Mouse (Mus musculus) mature B cell (primary cell): Measurements from ENCODE around the gene Anapc15.
"Not testable (repeated sequence)": the region's sequence is repeated elsewhere in the genome, so short reads cannot be mapped to it uniquely, and the experiment has no call there.

ENCODE experiments used
- in situ Hi-C: fragments of 300-500 bp; cut with MboI; formaldehyde crosslinking; loops from 2 replicates; pipeline ENCODE4 v1.14.3; 2019

Anapc15 gene

DNA sequence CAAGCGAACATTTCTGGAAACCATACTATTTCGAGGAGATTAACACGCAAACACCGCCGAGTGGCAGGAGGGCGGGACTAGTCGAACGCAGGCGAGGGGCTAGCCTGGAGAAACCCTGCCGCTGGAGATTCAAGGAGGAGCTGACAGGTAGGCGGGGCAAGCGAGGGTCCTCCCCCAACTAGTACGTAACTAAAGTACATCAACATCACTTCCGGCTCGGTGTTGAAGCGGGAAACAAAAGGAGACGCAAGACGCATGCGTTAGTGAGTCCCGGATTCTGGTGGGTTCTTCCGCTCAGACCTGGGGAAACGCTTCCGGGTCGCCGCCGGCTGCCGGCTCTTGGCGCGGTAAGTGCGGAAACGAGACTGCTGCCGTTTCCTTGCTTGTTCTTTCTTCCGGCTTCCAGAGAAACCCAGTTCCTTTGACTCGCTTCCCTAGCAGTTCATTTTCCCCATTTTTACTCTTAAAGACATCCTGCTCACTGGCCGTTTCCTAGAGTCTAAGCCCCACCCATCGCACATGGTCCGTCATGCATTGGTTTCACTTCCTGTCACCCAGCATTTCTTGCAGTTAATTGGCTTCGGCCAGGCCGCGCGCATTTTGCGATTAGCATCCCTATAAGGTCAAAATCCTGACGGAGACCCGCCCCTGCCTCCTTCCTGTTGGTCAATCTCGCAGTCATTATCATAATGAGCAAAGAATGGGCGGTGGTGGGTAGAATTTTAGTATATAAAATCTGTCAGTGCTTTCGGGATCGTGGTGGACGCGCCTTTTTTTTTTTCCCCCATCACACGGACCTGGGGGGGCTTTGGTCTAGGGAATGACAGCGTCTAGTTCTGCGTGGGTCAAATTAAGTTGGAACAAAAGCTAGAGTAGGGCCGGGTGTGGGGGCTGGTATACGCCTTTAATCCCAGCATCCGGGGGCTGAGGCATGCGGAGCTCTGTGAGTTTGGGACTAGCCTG is 32.9 kb downstream of the Anapc15 start:
- in situ Hi-C loops: no loop called here

DNA sequence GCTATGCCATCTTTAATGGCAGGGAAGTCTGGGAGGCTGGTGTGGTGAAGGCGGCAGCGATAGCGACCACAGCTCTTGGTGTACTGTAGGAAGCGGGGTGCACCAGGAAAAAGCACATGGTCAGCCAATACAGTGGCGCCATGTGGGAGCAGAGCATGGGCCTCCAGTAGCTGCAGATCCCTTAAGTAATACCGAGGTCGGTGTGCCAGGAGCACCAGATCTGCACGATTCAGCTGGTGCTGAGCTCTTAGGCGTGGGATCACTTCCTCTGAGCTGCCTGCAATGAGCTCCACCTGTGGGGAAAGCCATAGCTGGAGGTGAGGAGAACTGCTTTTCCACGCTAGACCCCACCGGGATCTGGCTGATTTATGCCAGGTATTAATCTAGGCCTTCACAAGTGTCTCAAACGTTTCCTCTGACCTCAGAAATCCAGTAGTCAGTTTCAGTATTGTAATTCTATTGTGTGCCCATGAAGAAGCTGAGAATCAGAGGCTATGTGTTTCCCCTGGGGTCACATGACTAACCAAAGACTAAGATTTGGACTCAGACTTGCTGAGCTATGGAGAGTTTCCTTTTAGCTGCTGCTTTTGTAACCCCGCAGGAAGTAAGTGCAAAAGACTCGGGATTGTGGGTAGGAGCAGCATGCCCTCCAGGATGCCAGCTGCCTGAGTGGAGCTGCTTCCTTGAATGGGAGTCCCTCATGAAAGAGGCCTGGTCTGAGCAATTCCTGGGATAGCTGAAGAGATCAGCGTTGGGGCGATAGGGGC is 37.0 kb downstream of the Anapc15 start:
- in situ Hi-C loops: no loop called here

DNA sequence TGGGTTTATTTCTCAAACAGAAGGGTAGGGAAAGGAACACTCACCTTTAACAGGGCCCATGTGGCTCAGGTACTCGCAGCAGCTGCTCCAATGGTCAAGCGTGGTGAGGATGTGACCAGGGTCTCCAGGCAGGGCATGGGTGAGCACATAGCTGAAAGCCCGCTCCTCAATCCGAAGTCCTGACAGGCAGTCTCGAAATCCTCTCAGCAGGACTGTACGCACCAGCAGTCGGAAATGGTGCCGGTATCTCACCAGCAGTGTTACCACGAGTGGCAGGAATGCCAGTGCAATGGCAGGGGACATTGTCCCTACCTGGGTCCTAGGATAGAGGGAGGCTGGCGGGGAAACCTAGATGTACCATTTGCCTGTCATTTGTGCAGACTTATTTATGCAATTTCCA is 38.5 kb downstream of the Anapc15 start:
- in situ Hi-C loops: no loop called here

DNA sequence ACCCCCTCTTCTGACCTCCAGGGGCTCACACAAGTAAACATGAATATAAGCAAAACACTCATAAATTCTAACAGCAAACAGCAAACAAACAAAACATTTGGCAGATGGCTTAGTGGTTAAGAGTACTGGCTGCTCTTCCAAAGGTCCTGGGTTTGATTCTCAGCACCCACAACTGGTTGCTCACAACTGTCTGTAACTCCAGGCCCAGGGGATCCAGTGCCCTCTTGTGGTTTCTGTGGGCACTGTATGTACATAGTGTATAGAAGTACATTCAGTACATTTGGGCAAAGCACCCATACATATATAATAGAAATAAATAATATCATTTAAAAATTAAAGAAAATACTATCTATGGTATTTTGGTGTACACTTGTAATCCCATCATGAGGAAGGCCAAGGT is 39.3 kb downstream of the Anapc15 start:
- in situ Hi-C loops: no loop called here

DNA sequence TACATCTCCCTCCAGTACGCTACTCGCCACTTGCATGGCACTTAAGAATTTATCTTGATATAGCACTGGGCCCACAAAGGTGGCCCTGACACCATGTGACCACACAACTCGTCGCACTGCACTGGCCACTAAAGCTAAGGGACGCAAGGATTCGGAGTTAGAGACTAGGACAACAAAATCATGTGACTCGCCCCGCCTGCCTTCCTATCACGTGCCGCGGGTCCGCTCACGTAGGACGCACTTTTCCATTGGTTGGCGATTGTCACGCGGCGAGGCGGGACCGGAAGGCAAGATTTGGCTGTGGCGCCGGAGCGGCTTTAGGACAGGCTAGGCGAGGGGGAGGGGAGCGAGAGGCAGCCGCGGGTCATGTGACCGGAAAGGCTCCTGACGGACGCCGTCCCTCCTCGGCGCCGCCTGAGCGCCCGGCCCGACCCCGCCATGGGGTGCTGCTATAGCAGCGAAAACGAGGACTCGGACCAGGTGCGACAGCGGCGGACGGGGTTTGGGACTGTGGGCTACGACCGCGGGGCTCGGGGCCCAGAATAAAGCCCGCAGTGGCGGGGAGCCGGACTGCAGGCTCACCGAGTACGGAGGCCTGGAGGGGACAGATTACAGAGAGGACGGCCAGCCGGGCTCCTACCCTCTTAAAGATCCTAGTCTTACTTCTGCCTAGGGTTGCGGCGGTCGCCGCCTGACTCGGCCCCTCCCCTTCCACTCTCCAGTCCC is 42.2 kb downstream of the Anapc15 start, which contains the start of gene Lamtor1:
Lamtor1 (plus strand) TSS at position 344 of the 726 bp plus-strand sequence.
- in situ Hi-C loops: no loop called here

DNA sequence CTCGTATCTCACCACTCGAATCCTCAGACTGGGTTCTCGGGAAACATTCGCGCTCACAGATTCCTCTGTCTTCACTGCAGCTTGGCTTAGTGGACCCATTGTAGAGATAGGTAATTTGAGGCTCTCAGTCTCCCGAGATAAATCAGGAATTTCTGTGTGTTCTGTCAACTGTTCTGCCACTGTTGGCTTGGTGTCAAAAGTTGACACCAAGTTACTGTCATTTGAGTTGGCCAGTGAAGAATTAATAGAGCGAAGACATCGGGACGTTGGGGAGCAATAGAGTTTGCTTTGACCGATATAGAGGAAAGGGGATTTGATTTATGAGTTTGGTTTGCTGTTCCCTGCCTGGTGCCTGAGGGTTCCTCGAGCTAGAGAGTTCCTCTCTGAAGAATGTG is 42.8 kb downstream of the Anapc15 start, which contains the start of gene Tomt:
Tomt (minus strand) TSS at position 73 of the 395 bp plus-strand sequence.
- in situ Hi-C loops: no loop called here

DNA sequence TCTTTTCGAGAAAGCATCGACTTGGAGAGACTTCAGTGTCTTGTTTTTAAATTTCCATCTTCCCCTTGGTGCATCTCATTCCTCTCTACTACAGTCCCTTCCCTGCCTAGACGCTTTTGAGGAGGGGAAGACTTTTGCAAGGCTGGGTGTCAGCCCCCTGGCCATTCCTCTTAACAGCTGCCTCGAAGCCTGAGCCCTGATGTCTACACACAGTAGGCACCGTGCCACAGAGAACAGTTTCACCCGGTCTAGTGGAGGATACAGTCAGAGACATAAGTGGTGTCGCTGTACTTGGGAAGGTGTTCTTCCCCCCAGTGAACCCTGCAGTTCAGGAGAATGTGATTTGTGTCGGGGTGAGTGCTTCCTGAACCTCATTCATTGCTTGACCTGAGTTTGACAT is 43.2 kb downstream of the Anapc15 start:
- in situ Hi-C loops: no loop called here

DNA sequence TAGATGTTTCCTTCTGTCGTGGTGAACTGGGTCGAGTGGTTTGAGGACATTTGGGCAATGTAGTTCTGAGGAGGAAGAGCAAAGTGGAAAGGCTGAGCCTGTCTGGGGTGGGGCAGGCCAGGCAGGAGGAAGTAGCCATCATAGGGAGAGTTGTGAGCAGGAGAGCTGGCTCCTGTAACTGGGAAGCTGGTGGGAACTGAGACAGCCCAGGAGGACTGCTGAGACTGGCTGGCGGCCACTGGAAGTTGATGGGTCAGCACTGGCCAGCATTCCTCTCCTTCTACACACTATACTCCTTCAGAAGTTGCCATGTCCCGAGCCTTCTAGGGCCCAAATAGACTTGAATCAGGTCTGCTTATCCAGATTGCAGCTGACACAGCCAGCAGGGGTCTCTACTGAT is 44.9 kb downstream of the Anapc15 start:
- in situ Hi-C loops: no loop called here

DNA sequence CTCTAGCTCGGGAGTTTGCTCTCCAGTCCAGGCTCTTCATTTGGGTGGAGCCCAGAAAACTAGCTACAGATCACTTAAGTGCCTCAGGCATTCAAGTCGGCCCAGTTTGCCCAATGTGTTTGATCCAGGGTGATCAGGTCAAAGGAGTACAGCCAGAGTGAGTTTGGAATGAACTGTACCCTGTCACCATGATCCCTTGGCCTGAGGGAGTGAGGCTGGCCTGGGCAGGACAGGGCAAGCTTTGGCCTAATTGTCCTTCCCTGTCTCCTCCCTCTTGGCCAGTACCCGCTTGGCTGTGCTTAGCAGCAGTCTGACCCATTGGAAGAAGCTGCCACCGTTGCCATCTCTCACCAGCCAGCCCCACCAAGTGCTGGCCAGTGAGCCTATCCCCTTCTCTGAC is 46.6 kb downstream of the Anapc15 start:
- in situ Hi-C loops: no loop called here

DNA sequence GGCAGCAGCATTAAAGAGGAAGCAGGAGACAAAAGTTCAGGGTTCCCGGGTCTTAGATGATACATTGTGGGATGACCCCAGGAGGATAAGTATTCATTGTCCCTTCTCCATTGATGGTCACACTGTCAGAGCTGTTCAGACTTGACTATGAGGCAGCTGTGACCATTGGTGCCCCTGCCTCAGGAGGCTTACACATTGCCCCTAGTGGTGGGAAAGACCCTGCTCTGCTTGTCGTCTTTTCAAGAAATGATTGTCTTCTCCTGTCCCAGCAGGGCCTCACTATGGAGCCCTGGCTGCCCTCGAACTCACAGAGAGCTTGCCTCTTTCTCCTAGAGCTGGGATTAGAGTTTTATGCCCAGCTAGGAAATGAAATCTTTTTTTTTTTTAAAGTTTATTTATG is 48.5 kb downstream of the Anapc15 start:
- in situ Hi-C loops: no loop called here

DNA sequence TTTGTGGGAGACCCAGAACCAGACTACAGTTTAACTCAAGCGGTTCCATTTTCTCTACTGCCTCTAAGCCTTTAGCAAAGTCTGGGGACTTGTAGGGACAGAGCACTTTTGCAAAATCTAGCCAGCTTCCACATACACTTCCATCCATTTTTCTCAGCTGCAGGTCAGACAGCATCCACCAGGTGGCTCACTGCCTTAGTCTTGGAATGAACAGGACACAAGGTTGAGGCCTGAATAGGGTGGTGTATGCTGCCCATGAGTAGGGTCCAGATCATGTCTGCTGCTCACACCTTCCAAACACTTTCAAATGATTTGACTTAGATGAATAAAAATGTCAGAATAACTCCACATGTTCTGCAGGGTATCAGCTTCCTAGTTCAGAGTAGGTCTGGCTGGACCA is 54.6 kb downstream of the Anapc15 start:
- in situ Hi-C loops: no loop called here

DNA sequence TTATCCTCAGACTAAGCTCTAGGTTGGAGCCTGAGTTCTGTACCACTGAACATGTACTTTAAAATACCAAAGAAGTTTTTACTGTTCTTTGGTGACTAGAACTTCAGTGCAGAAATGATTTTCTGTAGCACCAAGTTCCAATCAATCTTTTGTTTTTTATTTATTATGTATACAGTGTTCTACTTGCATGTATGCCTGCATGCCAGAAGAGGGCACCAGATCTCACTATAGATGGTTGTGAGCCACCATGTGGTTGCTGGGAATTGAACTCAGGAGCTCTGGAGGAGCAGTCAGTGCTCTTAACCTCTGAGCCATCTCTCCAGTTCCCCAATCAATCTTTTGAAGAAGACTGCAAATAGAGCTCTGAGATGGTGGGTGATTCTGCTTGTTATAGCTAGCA is 62.4 kb downstream of the Anapc15 start:
- in situ Hi-C loops: not testable (repeated sequence)

DNA sequence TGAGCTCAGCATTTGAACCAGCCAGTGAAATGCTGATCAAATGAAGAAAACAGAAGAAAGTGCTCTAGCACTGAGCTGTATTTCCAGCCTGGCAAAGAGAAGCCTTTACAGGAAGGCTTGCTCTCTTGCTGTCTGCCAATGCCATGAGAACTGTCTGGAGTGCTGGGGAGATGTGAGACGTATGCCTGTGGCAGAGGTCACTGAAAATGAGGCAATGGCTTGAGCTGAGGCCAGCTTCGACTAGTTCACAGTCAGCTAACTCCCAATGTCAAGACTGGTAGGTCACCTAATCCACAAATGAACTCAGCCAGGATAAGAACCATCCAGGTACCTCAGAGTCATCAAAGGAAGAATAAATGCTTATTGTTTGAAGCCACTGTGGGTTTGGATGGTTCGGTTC is 64.6 kb downstream of the Anapc15 start:
- in situ Hi-C loops: no loop called here

DNA sequence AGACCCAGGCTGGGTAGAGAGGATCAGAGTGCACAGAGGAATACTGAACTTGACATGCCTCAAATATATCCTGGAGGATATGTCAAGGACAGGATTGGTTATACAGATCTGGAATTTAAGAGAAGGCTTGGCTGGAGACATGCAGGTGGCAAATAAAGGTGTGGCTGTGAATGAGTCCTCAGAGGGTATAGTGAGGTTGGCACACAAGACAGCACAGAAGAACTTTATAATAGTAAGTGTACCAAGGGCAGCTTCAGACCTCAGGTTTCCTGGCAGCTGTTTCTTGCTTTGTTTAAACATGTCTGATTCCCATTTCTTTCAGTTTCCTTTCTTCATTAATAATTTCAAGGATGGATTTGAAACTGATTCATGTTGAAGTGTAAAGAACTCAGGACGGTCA is 69.0 kb downstream of the Anapc15 start:
- in situ Hi-C loops: no loop called here

DNA sequence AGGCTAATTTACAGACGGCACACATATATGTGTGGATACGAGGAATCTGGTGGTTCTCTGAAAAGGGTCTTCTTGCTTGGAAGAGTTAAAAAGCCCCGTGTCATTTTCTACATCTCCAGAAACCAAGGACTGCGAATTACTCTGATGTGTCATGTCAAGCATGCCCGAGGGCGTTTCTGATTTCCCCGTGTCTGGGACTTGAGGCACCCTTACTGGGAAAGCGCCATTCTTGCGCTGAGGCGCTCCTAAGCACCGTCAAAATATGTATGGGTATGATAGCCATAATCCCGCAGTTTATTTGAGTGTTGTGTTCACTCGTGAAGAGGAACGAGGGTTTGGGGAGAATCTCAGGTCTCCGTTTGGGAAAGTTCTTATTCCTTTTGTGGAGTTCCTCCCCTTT is 69.8 kb downstream of the Anapc15 start:
- in situ Hi-C loops: no loop called here

DNA sequence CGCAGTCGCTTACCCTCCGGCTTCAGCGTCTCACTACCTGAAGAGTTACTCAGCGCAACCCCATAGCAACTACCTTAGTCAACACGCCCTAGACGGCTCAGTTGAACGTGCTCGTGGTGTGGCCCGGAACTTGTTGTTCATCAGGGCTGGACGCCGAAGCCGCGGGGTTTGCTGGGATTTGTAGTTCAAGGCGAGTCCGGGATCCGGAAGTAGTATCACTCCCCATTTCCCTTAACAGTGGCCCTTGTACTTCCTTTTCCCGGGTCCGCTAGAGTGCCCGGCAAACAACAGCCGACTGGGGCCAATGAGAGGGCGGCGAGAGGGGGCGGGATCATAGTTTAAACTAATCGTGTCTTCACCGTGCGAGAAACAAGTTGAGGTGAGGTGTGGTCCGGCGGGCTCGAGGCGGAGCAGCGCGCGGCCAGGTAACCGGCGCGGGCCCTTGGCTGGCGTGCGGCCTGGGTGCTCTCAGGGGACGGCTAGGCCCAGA is 70.3 kb downstream of the Anapc15 start, which contains the start of the genes Lrrc51 and Numa1:
Lrrc51 (minus strand) TSS at position 145 of the 490 bp plus-strand sequence.
Numa1 (plus strand) TSS at position 361 of the 490 bp plus-strand sequence.
- in situ Hi-C loops: no loop called here

DNA sequence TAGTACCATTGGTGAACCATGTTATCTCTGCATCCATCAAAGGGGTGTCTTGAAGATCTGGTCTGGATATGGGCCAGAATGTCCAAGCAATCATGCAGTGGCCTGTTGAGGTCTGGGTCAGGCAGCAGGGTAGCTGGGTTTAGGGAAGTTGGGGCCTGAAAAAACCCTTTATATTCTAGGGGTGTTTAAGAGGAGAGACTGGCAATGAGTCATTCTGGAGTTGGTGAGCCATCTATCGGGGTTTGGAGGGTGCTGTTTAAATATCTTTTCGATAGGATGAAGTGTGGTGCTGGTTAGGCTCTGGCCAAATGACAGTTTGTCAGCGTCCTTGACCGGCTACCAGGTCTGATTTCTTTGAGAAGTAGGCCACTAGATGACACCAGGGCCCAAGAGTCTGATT is 72.4 kb downstream of the Anapc15 start:
- in situ Hi-C loops: no loop called here

DNA sequence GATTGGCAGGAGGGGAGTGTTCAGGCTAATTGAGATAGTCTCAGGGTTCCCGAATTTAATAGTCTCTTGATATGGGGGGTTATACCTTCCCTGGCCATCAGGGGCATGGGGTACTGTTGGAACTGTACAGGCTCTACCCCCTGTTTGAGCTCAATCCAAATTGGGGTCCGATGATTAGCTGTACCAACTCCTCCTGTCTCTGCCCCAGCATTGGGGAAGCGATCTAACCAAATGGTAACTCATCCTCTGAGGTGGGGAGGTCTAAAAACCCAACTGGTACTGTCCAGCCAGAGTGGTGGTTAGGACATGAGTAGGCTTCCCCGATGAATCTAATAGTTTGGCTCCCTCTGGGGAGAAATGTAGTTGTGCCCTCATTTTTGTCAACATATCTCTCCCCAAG is 73.5 kb downstream of the Anapc15 start:
- in situ Hi-C loops: no loop called here

DNA sequence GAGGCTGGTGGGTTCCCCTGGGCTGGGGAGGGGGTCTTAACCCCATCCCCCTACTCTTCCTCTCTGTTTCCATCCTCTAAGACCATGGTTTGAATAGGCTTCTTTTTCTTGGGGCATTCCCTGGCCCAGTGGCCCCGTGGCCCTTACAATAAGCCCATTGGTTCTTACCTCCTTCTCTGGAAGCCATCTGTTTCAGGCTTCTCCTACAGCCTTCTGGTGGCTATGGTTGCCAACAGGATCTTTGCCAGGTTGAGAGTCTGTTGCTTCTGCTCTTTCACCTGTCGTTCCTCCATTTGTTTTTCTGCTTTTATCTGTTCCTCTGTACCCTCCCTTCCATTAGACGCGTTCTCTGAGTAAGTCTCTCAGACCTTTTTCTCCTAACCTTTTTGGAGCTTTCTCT is 74.1 kb downstream of the Anapc15 start:
- in situ Hi-C loops: no loop called here

DNA sequence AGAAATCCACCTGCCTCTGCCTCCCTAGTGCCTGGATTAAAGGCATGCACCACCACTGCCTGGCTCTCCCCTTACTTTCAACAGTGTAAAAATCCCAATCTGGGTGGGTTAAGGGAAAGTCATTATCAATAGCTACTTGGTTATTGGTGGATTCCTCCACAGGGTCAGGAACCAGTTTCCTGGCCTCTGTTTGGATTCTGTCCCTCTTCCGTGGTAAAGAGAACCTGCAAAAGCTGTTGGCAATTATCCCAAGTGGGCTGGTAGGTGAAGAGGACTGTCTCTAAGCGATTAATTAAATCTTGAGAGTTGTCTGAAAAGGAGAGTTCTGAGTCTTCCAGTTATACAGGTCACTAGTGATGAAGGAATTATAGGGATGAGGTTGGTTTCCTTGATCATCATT is 74.8 kb downstream of the Anapc15 start:
- in situ Hi-C loops: no loop called here

DNA sequence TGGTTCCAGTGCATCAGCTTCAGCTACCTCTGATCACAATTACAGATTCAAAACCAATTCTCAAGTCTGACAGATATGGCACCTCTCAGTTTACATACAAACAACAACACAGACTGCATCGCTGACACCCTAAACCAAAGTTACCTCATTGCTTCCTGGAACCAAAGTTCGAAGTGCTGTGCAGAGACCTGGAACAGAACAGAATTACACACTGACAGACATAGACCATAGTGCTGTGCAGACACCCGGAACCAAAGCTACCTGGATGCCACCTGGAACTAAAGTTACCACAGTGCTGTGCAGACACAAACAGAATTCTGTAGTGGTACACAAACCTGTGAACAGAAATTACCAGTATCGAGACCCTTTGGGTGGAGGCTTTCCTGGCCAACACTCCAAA is 76.2 kb downstream of the Anapc15 start:
- in situ Hi-C loops: no loop called here

DNA sequence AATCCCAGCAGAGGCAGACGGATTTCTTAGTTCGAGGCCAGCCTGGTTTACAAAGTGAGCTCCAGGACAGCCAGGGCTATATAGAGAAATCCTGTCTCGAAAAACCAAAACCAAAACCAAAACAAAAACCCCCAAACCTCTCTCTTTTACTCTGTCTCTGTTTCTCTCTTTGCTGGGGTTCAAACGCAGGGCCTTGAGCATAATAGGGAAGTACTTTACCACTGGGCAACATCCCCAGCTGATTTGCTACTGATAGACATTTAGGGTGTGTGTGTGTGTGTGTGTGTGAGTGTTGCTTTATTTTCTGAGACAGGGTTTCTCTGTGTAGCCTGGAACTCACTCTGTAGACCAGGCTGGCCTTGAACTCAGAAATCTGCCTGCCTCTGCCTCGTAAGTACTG is 85.5 kb downstream of the Anapc15 start:
- in situ Hi-C loops: not testable (repeated sequence)
